Mouse (Mus musculus): ENCODE data around the gene Pm20d2. TPM values are rescaled to one million over a fixed set of nuclear protein-coding genes. Genes with fewer than 3 reads are reported as not detected.

The Pm20d2 gene
- polyA plus RNA-seq, 1 experiment from 2014 or later, result 2.0 TPM

- Histone ChIP-seq H3K4me3 (peak overlapping the region; percentile 82), H3K9me3 (replicated peaks) (no peaks in the 10 kb centered on the region), H3K9ac (peak overlapping the region; percentile 73), H3K4me2 (peak overlapping the region; percentile 96), H3K27me3 (replicated peaks) (no peaks in the 10 kb centered on the region), H3K27ac (ENCODE audit: poor library complexity, severe bottlenecking) (peak overlapping the region; percentile 84), H3K4me1 (replicated peaks) (0 out of 2 replicates have a peak, but pooled peaks cover 6% of the 10 kb centered on the region), H3K36me3 (0 out of 2 replicates have a peak, but pooled peaks cover 3% of the 10 kb centered on the region)
- WGBS, result under 1% methylated on average over 110 of the region's 123 CpGs
- ATAC-seq (ENCODE audit: insufficient number of reproducible peaks, low FRiP score), result peak; percentile 88
Observed at GRCm38 (mm10) chr4:33188781-33189734, 479 bp downstream of the Pm20d2 start.

DNA sequence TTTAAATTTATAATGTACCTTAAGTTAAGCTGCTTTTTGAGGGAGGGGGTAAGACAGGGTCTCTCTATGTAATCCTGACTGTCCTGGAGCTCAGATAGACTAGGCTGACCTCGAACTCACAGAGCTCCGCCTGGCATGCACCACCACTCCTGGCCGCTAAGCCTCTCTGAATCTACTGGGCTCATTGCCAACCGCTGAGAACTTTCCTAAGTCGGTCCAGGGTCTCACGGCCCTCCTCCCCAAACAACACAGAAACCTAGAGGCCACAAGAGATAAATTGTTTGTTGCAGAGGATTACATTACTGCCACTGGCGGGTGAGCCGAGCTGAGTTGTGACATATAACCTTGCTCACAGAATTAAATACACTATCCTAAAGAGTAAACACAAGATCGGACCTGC, 1.4 kb downstream of the Pm20d2 start:
- no peak overlapping the region for H3K9ac ChIP-seq
- H3K9me3 ChIP-seq (replicated peaks), result no peaks in the 10 kb centered on the region
- peak overlapping the region; percentile 82; the same call in 1 of the 2 replicates for H3K4me3 ChIP-seq
- ATAC-seq (ENCODE audit: insufficient number of reproducible peaks, low FRiP score), result no peak
- 0 out of 2 replicates have a peak, but pooled peaks cover 4% of the 10 kb centered on the region for H3K36me3 ChIP-seq
- H3K27ac ChIP-seq (ENCODE audit: poor library complexity, severe bottlenecking), result no peak overlapping the region
- WGBS, result 18% methylated on average over 9 of the region's 9 CpGs
- H3K4me2 ChIP-seq, result peak overlapping the region; percentile 96
- 0 out of 2 replicates have a peak, but pooled peaks cover 6% of the 10 kb centered on the region for H3K4me1 ChIP-seq (replicated peaks)
- no peaks in the 10 kb centered on the region for H3K27me3 ChIP-seq (replicated peaks)

DNA sequence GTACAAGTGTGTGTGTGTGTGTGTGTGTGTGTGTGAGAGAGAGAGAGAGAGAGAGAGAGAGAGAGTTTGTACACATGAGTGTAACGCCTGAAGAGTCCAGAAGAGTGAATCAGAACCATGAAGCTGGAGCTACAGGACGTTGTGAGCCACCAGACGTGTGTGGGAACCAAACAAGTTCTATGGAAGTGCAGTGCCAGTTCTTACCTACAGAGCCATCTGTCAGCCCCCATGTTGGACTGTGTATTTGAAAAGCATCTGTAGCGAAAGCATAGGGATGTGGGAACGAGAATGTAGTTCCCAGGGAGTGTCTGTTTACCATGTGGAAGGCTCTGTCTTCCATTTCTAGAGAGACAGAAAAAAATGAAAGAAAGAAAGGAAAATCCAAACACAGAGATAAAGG, 6.1 kb downstream of the Pm20d2 start:
- 81% methylated on average over 5 of the region's 5 CpGs for WGBS
- ATAC-seq (ENCODE audit: insufficient number of reproducible peaks, low FRiP score), result no peak

GRCm38 (mm10) chr4:33152087-33153038, 37.2 kb downstream of the Pm20d2 start:
- WGBS, result 78% methylated on average over 26 of the region's 26 CpGs
- Histone ChIP-seq H3K9ac (no peak overlapping the region), H3K4me3 (no peak overlapping the region), H3K4me1 (replicated peaks) (0 out of 2 replicates have a peak, but pooled peaks cover under 1% of the 10 kb centered on the region), H3K4me2 (no peak overlapping the region), H3K27me3 (replicated peaks) (peaks cover 5% of the 10 kb centered on the region), H3K36me3 (no peaks in the 10 kb centered on the region), H3K9me3 (replicated peaks) (no peaks in the 10 kb centered on the region), H3K27ac (ENCODE audit: poor library complexity, severe bottlenecking) (no peak overlapping the region)
- no peak for ATAC-seq (ENCODE audit: insufficient number of reproducible peaks, low FRiP score)

More for the DNA sequence above, 6.1 kb downstream of the Pm20d2 start:
- no peak overlapping the region for H3K27ac ChIP-seq (ENCODE audit: poor library complexity, severe bottlenecking)
- 0 out of 2 replicates have a peak, but pooled peaks cover 2% of the 10 kb centered on the region for H3K27me3 ChIP-seq (replicated peaks)
- no peak overlapping the region for H3K4me2 ChIP-seq
- H3K9ac ChIP-seq, result no peak overlapping the region
- 0 out of 2 replicates have a peak, but pooled peaks cover 4% of the 10 kb centered on the region for H3K4me1 ChIP-seq (replicated peaks)
- 0 out of 2 replicates have a peak, but pooled peaks cover 7% of the 10 kb centered on the region for H3K36me3 ChIP-seq
- no peaks in the 10 kb centered on the region for H3K9me3 ChIP-seq (replicated peaks)
- no peak overlapping the region for H3K4me3 ChIP-seq

DNA sequence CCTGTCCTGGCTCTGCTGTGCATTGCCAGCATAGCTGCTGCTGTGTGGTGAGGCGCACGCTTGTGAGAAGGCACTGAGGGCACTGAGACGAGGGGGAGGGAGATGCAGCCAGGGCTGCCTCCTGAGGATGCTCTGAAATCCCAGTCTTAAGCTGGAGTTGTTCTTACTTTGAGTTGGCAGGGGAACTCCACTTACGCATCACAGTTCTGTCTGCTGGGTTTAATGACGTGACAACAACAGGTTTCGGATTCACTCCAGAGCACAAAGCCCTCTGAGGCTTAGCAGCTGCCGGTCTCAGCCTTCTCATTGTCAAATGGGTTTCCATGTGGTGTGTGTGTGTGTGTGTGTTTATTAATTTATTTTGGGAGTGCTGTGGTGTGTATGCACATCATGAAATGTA, 40.4 kb downstream of the Pm20d2 start:
- H3K4me2 ChIP-seq, result no peak overlapping the region
- H3K27me3 ChIP-seq (replicated peaks), result peaks cover 20% of the 10 kb centered on the region
- 65% methylated on average over 7 of the region's 7 CpGs for WGBS
- H3K36me3 ChIP-seq, result no peaks in the 10 kb centered on the region
- no peaks in the 10 kb centered on the region for H3K9me3 ChIP-seq (replicated peaks)
- no peak overlapping the region for H3K9ac ChIP-seq
- 0 out of 2 replicates have a peak, but pooled peaks cover 7% of the 10 kb centered on the region for H3K4me1 ChIP-seq (replicated peaks)
- ATAC-seq (ENCODE audit: insufficient number of reproducible peaks, low FRiP score), result no peak
- no peak overlapping the region for H3K27ac ChIP-seq (ENCODE audit: poor library complexity, severe bottlenecking)
- no peak overlapping the region for H3K4me3 ChIP-seq

DNA sequence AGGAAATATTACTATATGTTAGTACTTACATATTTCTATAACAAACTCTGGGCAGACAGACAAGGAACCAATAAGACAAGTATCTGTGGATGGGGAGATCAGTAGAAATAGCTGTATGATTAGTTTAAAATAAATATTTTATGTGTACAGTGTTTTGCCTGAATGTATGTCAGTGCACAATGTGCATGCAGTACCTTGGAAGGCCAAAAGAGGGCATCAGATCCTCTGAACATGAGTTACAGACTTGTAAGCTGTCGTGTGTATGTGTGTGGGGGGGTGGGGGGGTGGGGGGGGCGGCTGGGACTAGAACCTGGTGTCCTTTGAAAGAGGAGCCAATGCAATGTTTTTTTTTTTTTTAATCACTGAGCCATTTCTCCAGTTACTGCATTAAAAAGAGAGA, 41.7 kb downstream of the Pm20d2 start:
- no peak for ATAC-seq (ENCODE audit: insufficient number of reproducible peaks, low FRiP score)
- WGBS, result 2% methylated on average over 2 of the region's 2 CpGs
- no peak overlapping the region for H3K9ac ChIP-seq
- no peaks in the 10 kb centered on the region for H3K9me3 ChIP-seq (replicated peaks)
- H3K27ac ChIP-seq (ENCODE audit: poor library complexity, severe bottlenecking), result no peak overlapping the region
- 0 out of 2 replicates have a peak, but pooled peaks cover 7% of the 10 kb centered on the region for H3K4me1 ChIP-seq (replicated peaks)
- no peak overlapping the region for H3K4me2 ChIP-seq
- no peaks in the 10 kb centered on the region for H3K36me3 ChIP-seq
- H3K4me3 ChIP-seq, result no peak overlapping the region
- peaks cover 20% of the 10 kb centered on the region for H3K27me3 ChIP-seq (replicated peaks)

- no peaks in the 10 kb centered on the region for H3K36me3 ChIP-seq
- 0 out of 2 replicates have a peak, but pooled peaks cover 7% of the 10 kb centered on the region for H3K4me1 ChIP-seq (replicated peaks)
- no peaks in the 10 kb centered on the region for H3K9me3 ChIP-seq (replicated peaks)
- H3K9ac ChIP-seq, result no peak overlapping the region
- H3K27ac ChIP-seq (ENCODE audit: poor library complexity, severe bottlenecking), result no peak overlapping the region
- peak overlapping the region; percentile 13; the same call in 1 of the 2 replicates for H3K4me3 ChIP-seq
- WGBS, result 37% methylated on average over 20 of the region's 20 CpGs
- H3K4me2 ChIP-seq, result peak overlapping the region; percentile 56
- peaks cover 17% of the 10 kb centered on the region for H3K27me3 ChIP-seq (replicated peaks)
- ATAC-seq (ENCODE audit: insufficient number of reproducible peaks, low FRiP score), result no peak
Observed at GRCm38 (mm10) chr4:33146679-33147291, 42.8 kb downstream of the Pm20d2 start.

- ATAC-seq (ENCODE audit: insufficient number of reproducible peaks, low FRiP score), result no peak
- Histone ChIP-seq H3K4me1 (replicated peaks) (no peaks in the 10 kb centered on the region), H3K27ac (ENCODE audit: poor library complexity, severe bottlenecking) (no peak within 1 kb of the TSS), H3K9me3 (replicated peaks) (no peaks in the 10 kb centered on the region), H3K9ac (no peak within 1 kb of the TSS), H3K4me3 (no peak within 1 kb of the TSS), H3K27me3 (replicated peaks) (no peaks in the 10 kb centered on the region), H3K4me2 (no peak within 1 kb of the TSS), H3K36me3 (no peaks in the 10 kb centered on the region)
- 70% methylated on average over 11 of the region's 11 CpGs for WGBS
Observed at GRCm38 (mm10) chr4:33132221-33132620, 57.3 kb downstream of the Pm20d2 start, which contains the start of gene Gabrr1. Gene Gabrr1, plus strand, starts transcription at chr4:33132521.

DNA sequence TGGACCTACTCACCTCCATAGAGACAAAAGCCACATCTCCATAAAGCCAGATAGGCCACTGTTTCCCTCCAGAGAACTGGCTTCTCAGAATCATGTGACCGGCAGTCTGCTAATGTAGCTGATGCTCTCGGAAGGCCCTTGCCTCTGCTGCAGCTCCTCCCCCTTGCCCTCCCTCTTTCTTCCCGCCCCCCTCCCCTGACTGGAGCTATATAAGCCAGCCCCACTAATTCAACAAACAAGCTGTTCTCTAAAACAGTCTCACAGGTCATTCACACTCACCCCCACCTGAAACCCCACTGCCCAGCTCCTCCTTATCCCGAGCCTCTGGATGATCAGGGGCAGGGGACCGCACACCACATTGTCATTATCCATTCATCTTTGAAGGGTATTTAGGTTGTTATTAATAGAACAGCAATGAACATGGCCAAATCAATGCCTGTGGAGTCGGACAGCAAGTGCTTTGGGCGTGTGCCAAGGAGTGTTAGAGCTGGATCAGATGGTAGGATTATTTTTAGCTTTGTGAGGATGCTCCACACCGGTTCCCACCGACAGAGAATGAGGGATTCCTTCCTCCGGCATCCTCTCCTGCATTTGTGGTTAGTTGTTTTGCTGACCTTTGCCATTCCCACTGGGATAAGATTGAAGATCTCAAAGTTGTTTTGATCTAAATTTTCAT, 64.0 kb downstream of the Pm20d2 start:
- no peak overlapping the region for H3K9ac ChIP-seq
- H3K27me3 ChIP-seq (replicated peaks), result no peaks in the 10 kb centered on the region
- no peaks in the 10 kb centered on the region for H3K9me3 ChIP-seq (replicated peaks)
- no peak overlapping the region for H3K27ac ChIP-seq (ENCODE audit: poor library complexity, severe bottlenecking)
- no peak overlapping the region for H3K4me3 ChIP-seq
- 0 out of 2 replicates have a peak, but pooled peaks have one; percentile 22 for ATAC-seq (ENCODE audit: insufficient number of reproducible peaks, low FRiP score)
- peak overlapping the region; percentile 54 for H3K4me2 ChIP-seq
- peaks cover 8% of the 10 kb centered on the region for H3K4me1 ChIP-seq (replicated peaks)
- H3K36me3 ChIP-seq, result no peaks in the 10 kb centered on the region
- 49% methylated on average over 10 of the region's 10 CpGs for WGBS

- H3K36me3 ChIP-seq, result no peaks in the 10 kb centered on the region
- H3K4me1 ChIP-seq (replicated peaks), result peaks cover 8% of the 10 kb centered on the region
- H3K9ac ChIP-seq, result no peak overlapping the region
- no peaks in the 10 kb centered on the region for H3K9me3 ChIP-seq (replicated peaks)
- H3K27me3 ChIP-seq (replicated peaks), result no peaks in the 10 kb centered on the region
- no peak overlapping the region for H3K4me3 ChIP-seq
- H3K27ac ChIP-seq (ENCODE audit: poor library complexity, severe bottlenecking), result no peak overlapping the region
- 74% methylated on average over 6 of the region's 6 CpGs for WGBS
- ATAC-seq (ENCODE audit: insufficient number of reproducible peaks, low FRiP score), result no peak
- H3K4me2 ChIP-seq, result no peak overlapping the region
Observed at GRCm38 (mm10) chr4:33124493-33124892, 65.0 kb downstream of the Pm20d2 start.

Data from heart, embryonic 12.5 days (tissue).